Mouse (Mus musculus): ENCODE data around the gene Acap3. TPM values are rescaled to one million over a fixed set of nuclear protein-coding genes. Genes with fewer than 3 reads are reported as not detected.

The Acap3 gene
- polyA plus RNA-seq (2014; fragmentation: Nextera tagmentation; extraction: Ambion mirVana): 10.3 and 15.5 TPM in 2 replicates

DNA sequence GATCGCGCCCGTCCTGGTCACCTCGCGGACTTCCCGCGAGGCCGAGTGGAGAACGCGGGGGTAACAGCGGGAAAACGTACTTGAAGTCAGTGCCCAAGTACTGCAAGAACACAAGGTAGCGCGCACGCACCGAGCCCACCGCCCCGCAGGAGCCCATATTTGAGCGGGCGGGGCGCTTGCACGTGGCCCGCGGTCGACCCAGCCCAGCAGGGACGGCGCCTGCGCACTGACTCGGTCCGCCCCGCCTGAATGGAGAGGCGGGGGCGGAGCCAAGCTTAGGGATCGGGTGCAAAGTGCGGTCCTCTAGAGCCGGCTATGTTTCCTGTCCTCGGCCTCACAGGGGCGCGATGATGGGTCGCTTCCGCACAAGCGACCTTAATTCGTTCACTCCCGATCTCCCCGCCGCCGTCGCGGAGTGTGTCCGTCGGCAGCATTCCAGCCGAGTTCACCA, at the start of gene Acap3, which contains the start of gene Pusl1:
Acap3 (plus strand) TSS at position 272 of the 451 bp plus-strand sequence.
Pusl1 (minus strand) TSS at position 231 of the 451 bp plus-strand sequence.
- Histone ChIP-seq H3K9ac (ENCODE audit: low read depth, low read length) (peak within 1 kb of the TSS; percentile 79), H3K4me3 (ENCODE audit: low read length) (peak within 1 kb of the TSS; percentile 84), H3K9me3 (ENCODE audit: control insufficient read depth, low read length) (no peaks in the 10 kb centered on the region), H3K36me3 (ENCODE audit: control insufficient read depth, insufficient read depth, low read length) (peaks cover 36% of the 10 kb centered on the region), H3K4me1 (ENCODE audit: control insufficient read depth, insufficient read depth, low read length) (peaks cover 30% of the 10 kb centered on the region), H3K27me3 (ENCODE audit: control insufficient read depth, insufficient read depth, low read length) (no peaks in the 10 kb centered on the region), H3K4me2 (replicated peaks; ENCODE audit: low read depth, low read length) (peak within 1 kb of the TSS; percentile 99), H3K27ac (ENCODE audit: low read depth, low read length) (peak within 1 kb of the TSS; percentile 96)
- WGBS: under 1% methylated on average over 51 of the region's 52 CpGs
- ATAC-seq (ENCODE audit: low FRiP score, low TSS enrichment): peak; percentile 88

DNA sequence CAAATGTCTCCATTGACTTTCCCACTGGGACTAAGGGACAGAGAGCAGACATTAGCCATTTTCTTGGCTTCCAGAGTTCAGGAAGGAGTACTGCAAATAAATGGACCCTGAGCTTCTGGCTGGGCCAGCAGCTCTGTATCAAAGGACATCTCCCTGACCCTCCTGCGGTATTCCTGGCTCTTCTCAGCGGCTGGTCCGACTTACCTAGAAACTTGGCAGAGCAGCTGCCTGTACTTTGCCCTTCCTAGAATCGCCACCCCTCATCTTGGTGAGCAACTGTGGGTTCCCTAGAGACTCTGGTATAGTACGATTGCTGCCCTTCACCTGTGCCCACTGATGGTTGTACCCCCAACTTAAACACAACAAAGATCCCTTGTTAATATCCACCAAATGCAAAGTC, 48.4 kb upstream of the Acap3 start:
- Histone ChIP-seq H3K4me1 (ENCODE audit: control insufficient read depth, insufficient read depth, low read length) (peaks cover 21% of the 10 kb centered on the region), H3K27ac (ENCODE audit: low read depth, low read length) (no peak overlapping the region), H3K9ac (ENCODE audit: low read depth, low read length) (no peak overlapping the region), H3K36me3 (ENCODE audit: control insufficient read depth, insufficient read depth, low read length) (peaks cover 13% of the 10 kb centered on the region), H3K9me3 (ENCODE audit: control insufficient read depth, low read length) (no peaks in the 10 kb centered on the region), H3K4me2 (replicated peaks; ENCODE audit: low read depth, low read length) (no peak overlapping the region), H3K4me3 (ENCODE audit: low read length) (no peak overlapping the region), H3K27me3 (ENCODE audit: control insufficient read depth, insufficient read depth, low read length) (no peaks in the 10 kb centered on the region)
- no peak for ATAC-seq (ENCODE audit: low FRiP score, low TSS enrichment)
- WGBS: 95% methylated on average over 5 of the region's 5 CpGs

DNA sequence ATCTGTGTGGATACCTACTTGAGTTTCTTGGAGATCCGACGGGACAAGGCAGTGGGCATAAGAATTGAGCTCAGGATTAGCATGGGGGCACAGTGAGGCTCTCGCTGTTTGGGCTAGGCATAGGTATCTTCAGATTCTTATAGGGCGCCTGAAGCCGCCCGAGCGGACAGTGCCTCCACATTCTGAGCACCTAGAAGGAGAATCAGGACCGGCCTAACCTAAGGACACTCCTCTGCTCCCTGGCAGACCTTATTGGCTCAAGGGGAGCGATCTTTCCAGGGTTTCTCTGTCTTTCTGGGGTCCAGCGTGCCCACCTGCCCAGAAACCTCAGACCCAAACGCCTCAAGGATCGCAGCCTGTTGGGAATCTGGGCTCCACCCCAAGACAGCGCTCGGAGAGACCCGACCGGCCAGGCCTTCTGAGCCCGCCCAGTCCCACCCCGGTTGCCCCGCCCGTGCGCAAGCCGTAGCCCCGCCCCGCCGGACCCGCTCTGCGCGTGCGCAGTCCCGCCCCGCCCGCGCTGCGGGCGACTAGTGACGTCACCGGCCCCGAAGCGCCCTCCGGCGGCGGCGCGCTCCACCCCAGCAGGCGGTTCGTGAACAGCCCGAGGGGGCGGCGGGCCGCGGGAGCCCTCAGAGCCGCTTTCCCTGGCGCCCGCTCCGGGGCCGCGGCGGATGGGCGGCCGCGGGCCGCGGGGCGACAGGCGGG, 44.6 kb upstream of the Acap3 start, which contains the start of gene Dvl1:
Dvl1 (plus strand) TSS at position 532 of the 708 bp plus-strand sequence.
- H3K27me3 ChIP-seq (ENCODE audit: control insufficient read depth, insufficient read depth, low read length): no peaks in the 10 kb centered on the region
- ATAC-seq (ENCODE audit: low FRiP score, low TSS enrichment): peak; percentile 92
- 3% methylated on average over 45 of the region's 65 CpGs for WGBS

GRCm38 (mm10) chr4:155847591-155848352, 43.9 kb upstream of the Acap3 start:
- Histone ChIP-seq H3K4me1 (ENCODE audit: control insufficient read depth, insufficient read depth, low read length) (peaks cover 13% of the 10 kb centered on the region), H3K27ac (ENCODE audit: low read depth, low read length) (no peak overlapping the region), H3K27me3 (ENCODE audit: control insufficient read depth, insufficient read depth, low read length) (no peaks in the 10 kb centered on the region), H3K4me3 (ENCODE audit: low read length) (peak overlapping the region; percentile 85), H3K9ac (ENCODE audit: low read depth, low read length) (peak overlapping the region; percentile 84), H3K9me3 (ENCODE audit: control insufficient read depth, low read length) (no peaks in the 10 kb centered on the region), H3K4me2 (replicated peaks; ENCODE audit: low read depth, low read length) (peak overlapping the region; percentile 95), H3K36me3 (ENCODE audit: control insufficient read depth, insufficient read depth, low read length) (peaks cover 7% of the 10 kb centered on the region)
- peak; percentile 20 for ATAC-seq (ENCODE audit: low FRiP score, low TSS enrichment)
- 1% methylated on average over 45 of the region's 69 CpGs for whole genome bisulfite sequencing

More for the DNA sequence above, 44.6 kb upstream of the Acap3 start, which contains the start of gene Dvl1:
- Histone ChIP-seq H3K4me1 (ENCODE audit: control insufficient read depth, insufficient read depth, low read length) (peaks cover 13% of the 10 kb centered on the region), H3K4me2 (replicated peaks; ENCODE audit: low read depth, low read length) (peak within 1 kb of the TSS; percentile 95), H3K27ac (ENCODE audit: low read depth, low read length) (no peak within 1 kb of the TSS), H3K9ac (ENCODE audit: low read depth, low read length) (peak within 1 kb of the TSS; percentile 84), H3K36me3 (ENCODE audit: control insufficient read depth, insufficient read depth, low read length) (peaks cover 13% of the 10 kb centered on the region), H3K4me3 (ENCODE audit: low read length) (peak within 1 kb of the TSS; percentile 85), H3K9me3 (ENCODE audit: control insufficient read depth, low read length) (no peaks in the 10 kb centered on the region)

GRCm38 (mm10) chr4:155848434-155849095, 43.1 kb upstream of the Acap3 start:
- Histone ChIP-seq H3K27ac (ENCODE audit: low read depth, low read length) (no peak overlapping the region), H3K27me3 (ENCODE audit: control insufficient read depth, insufficient read depth, low read length) (no peaks in the 10 kb centered on the region), H3K36me3 (ENCODE audit: control insufficient read depth, insufficient read depth, low read length) (no peaks in the 10 kb centered on the region; the same call in 1 of the 2 replicates), H3K4me3 (ENCODE audit: low read length) (peak overlapping the region; percentile 85), H3K9ac (ENCODE audit: low read depth, low read length) (peak overlapping the region; percentile 84), H3K4me2 (replicated peaks; ENCODE audit: low read depth, low read length) (peak overlapping the region; percentile 95), H3K9me3 (ENCODE audit: control insufficient read depth, low read length) (no peaks in the 10 kb centered on the region), H3K4me1 (ENCODE audit: control insufficient read depth, insufficient read depth, low read length) (peaks cover 13% of the 10 kb centered on the region)
- ATAC-seq (ENCODE audit: low FRiP score, low TSS enrichment): no peak
- WGBS: 55% methylated on average over 7 of the region's 7 CpGs

DNA sequence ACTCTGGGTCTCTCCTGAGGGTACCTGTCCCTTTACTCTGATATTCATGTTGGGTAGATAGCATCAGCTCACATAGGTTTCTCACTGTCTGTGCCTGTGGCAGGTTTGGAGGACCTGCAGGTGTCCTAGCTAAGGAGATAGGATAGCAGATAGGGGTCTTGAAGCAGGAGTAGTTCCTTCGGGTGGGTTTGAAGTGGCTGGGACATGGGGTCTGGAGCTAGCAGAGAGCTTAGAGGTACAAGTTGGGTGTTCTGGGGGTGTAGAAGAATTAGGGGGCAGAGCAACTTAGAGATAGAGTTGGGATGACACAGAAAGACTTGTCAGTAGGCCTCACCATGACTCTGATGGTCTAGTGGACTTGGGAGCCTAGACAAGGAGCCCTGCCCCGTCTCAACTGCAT, 42.2 kb upstream of the Acap3 start:
- ATAC-seq (ENCODE audit: low FRiP score, low TSS enrichment): no peak
- Histone ChIP-seq H3K27ac (ENCODE audit: low read depth, low read length) (no peak overlapping the region), H3K4me1 (ENCODE audit: control insufficient read depth, insufficient read depth, low read length) (peaks cover 13% of the 10 kb centered on the region), H3K27me3 (ENCODE audit: control insufficient read depth, insufficient read depth, low read length) (no peaks in the 10 kb centered on the region), H3K4me3 (ENCODE audit: low read length) (no peak overlapping the region), H3K36me3 (ENCODE audit: control insufficient read depth, insufficient read depth, low read length) (peaks cover 2% of the 10 kb centered on the region; the same call in 1 of the 2 replicates), H3K4me2 (replicated peaks; ENCODE audit: low read depth, low read length) (no peak overlapping the region), H3K9me3 (ENCODE audit: control insufficient read depth, low read length) (no peaks in the 10 kb centered on the region), H3K9ac (ENCODE audit: low read depth, low read length) (no peak overlapping the region)
- WGBS: 89% methylated on average over 2 of the region's 2 CpGs

DNA sequence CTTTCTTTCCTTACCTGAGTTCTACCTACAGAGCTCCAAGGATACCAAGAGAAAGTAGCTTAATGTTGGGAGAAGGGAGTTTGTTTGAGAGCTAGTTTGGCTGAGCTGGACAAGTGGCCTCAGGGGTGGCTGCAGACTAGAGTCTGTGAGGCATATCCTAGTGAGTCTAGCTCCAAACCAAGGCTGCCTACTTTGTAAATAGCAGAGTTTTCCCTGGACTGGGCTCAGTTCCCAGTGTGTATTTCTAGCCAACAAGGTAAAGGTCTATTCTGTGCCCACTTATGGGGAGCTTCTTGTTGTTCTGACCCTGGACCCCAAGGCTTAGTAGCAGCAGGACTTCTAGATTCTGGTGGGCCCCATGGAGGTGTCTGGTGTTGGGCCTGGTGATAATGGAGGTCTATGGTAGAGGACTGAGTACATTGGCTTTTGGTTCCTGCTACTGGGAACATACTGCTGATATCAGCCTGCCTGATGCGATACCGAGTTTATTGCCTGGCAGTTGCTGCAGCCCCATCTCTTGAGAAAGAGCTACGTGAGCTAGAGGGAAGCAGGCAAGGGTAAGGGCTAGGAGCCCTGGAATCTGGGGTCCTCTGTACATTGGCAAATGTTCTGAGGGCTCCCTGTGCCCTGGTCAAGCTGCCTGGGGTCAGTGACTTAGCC, 41.7 kb upstream of the Acap3 start:
- H3K36me3 ChIP-seq (ENCODE audit: control insufficient read depth, insufficient read depth, low read length): peaks cover 6% of the 10 kb centered on the region; the same call in 1 of the 2 replicates
- WGBS: 89% methylated on average over 3 of the region's 3 CpGs
- no peak overlapping the region for H3K9ac ChIP-seq (ENCODE audit: low read depth, low read length)
- no peaks in the 10 kb centered on the region for H3K27me3 ChIP-seq (ENCODE audit: control insufficient read depth, insufficient read depth, low read length)
- no peaks in the 10 kb centered on the region for H3K9me3 ChIP-seq (ENCODE audit: control insufficient read depth, low read length)
- peaks cover 13% of the 10 kb centered on the region for H3K4me1 ChIP-seq (ENCODE audit: control insufficient read depth, insufficient read depth, low read length)
- no peak overlapping the region for H3K27ac ChIP-seq (ENCODE audit: low read depth, low read length)
- no peak overlapping the region for H3K4me2 ChIP-seq (replicated peaks; ENCODE audit: low read depth, low read length)
- H3K4me3 ChIP-seq (ENCODE audit: low read length): no peak overlapping the region
- no peak for ATAC-seq (ENCODE audit: low FRiP score, low TSS enrichment)

GRCm38 (mm10) chr4:155851368-155851767, 40.3 kb upstream of the Acap3 start:
- no peak overlapping the region for H3K4me2 ChIP-seq (replicated peaks; ENCODE audit: low read depth, low read length)
- H3K9me3 ChIP-seq (ENCODE audit: control insufficient read depth, low read length): no peaks in the 10 kb centered on the region
- H3K27ac ChIP-seq (ENCODE audit: low read depth, low read length): no peak overlapping the region
- ATAC-seq (ENCODE audit: low FRiP score, low TSS enrichment): no peak
- H3K4me3 ChIP-seq (ENCODE audit: low read length): no peak overlapping the region
- no peak overlapping the region for H3K9ac ChIP-seq (ENCODE audit: low read depth, low read length)
- H3K27me3 ChIP-seq (ENCODE audit: control insufficient read depth, insufficient read depth, low read length): no peaks in the 10 kb centered on the region
- 83% methylated on average over 3 of the region's 3 CpGs for WGBS
- peaks cover 13% of the 10 kb centered on the region for H3K4me1 ChIP-seq (ENCODE audit: control insufficient read depth, insufficient read depth, low read length)
- H3K36me3 ChIP-seq (ENCODE audit: control insufficient read depth, insufficient read depth, low read length): peaks cover 21% of the 10 kb centered on the region

All from kidney, embryonic 14.5 days (tissue).